Mouse (Mus musculus) liver, postnatal 0 days (tissue): Measurements from ENCODE around the gene Plcb3.

Source experiments
- CTCF ChIP-seq: sonication (generic); IDR thresholded peaks from 2 replicates; pipeline ENCODE4 v1.5.1; 2016; ENCODE audit warnings: antibody characterized with exemption, low read depth
- EP300 ChIP-seq: IDR thresholded peaks from 2 replicates; pipeline ENCODE4 v1.6.1; 2016; ENCODE audit warnings: antibody characterized with exemption, low read depth, mild to moderate bottlenecking

DNA sequence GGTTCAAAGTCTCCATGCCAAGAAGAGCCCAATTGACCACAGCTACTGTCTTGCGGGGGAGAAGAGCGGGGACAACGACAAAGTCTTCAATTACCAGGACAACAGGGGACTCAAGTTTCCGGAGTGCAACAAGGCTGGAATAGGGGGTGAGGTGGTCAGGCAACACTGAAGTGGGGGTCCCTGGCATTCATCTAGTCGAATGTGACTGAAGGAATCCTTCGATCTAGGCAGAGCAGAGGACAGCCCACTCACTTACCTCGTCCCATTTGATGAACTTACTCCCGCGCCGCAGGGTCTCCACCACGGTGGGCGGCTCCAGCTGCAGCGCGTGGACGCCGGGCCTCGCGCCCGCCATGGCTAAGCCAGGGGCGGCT, 7.0 kb downstream of the Plcb3 start:
- TF ChIP-seq CTCF (no peak), EP300 (no peak)
